Mouse (Mus musculus) olfactory bulb, adult 2 months (tissue): Measurements from ENCODE around the gene Olfr1138.

Experiments used
- CTCF ChIP-seq: fragments of 200-500 bp; IDR thresholded peaks from 2 replicates; pipeline ENCODE4 v1.5.1; 2012; ENCODE audit warnings: low read depth, mild to moderate bottlenecking, low read length, moderate library complexity; ENCODE audit not compliant: insufficient read depth
- POLR2A ChIP-seq: fragments of 200-500 bp; IDR thresholded peaks from 2 replicates; pipeline ENCODE4 v1.6.1; 2012; ENCODE audit warnings: mild to moderate bottlenecking, low read depth, low read length, moderate library complexity; ENCODE audit not compliant: insufficient read depth

DNA sequence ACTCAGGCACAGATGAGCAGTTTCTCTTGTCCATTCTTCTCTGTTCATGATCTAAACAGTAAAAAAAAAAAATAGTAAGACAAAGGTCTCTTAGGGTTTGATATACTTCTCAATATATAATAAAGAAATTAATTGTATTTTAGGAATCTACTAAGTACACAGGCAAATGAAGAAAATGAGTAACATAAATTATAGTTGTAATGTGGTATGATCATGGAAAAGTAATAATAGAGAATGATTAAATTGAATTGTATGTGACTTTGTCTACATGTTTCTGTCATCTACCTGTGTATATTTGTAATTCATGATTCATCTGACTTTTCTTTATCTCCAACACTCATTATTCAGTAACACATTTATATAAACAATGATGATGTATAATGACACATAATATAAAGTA lies 45.9 kb downstream of the Olfr1138 start, which contains the start of gene Olfr1136:
- TF ChIP-seq CTCF (no peak), POLR2A (no peak)
